Mouse (Mus musculus) spleen, postnatal 4 days (tissue): ENCODE measurements around the gene Kctd19.
A peak's percentile ranks its signal among the peaks of the same experiment; 100 is the strongest.

Experiments
- DNase-seq, 2 experiments: peaks; one replicate each; pipeline ENCODE4 v3.0.0; 2022; ENCODE audit warnings: low spot score in 2 of 2

The Kctd19 gene

DNA sequence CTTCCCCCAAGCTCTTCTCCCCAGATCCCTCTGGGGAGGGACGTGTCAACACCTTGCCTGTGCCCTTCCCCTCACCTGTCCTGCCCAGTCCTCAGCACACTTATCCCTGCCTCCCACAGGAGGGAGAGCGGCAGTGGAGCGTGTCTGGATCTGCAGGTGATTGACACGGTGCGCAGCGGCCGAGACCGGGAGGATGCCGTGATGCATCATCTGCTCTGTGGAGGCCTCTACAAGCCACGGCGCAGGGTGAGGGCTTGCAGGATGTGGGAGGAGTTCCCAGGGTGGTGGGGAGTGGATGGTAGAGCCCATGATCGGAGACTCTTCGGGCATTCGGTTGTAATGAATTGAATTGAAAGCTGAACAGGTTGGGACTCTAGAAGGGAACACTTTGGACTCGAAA is 54.1 kb downstream of the Kctd19 start:
- no peak for DNase-seq

DNA sequence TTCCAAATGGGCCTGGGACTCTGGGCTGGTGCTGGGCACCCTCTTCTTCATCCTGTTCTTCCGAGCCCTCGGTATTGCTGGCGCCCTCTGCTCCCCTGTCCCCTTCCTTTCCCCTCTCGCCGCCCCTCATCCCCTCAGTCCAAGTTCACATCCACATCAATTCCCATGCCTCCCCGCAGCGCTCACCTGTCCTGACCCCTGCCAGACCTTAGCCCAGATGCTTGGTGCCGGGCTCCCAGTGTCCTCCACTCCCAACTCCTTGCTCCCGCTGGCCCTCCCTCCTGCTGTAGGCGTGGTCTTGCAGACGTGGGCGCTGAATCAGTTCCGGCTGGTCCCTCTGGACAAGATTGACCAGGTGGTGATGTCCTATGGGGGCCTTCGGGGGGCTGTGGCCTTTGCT is 56.6 kb downstream of the Kctd19 start:
- DNase-seq, result no peak

DNA sequence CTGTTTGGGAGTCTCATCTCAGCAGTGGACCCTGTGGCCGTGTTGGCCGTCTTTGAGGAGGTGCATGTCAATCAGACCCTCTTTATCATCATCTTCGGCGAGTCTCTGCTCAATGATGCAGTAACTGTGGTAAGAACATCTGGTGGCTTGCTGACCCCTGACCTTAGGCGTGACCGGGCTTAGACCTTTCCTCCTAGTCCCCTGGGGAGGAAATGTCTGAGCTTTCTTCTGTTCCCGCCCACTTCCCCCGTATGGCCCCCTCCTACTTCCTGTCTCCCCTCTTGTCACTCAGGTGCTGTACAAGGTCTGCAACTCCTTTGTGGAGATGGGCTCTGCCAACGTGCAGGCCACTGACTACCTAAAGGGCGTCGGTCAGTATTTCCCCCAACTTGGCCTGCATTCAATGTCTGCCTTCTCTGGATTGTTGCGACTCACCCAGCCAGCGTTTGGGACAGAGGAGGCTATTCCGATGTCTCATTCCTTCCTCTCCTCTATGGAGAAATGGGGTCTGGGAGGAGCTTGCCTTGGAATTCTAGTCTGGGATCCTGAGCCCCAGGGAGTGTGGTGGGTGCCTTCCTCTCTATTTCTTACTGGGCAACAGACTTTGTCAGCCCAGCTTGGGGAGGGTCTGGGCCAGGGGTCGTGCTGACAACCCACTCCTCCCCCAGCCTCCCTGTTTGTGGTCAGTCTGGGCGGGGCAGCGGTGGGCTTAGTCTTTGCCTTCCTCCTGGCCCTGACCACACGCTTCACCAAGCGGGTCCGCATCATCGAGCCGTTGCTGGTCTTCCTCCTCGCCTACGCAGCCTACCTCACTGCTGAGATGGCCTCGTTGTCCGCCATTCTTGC is 57.9 kb downstream of the Kctd19 start:
- DNase-seq, result no peak

DNA sequence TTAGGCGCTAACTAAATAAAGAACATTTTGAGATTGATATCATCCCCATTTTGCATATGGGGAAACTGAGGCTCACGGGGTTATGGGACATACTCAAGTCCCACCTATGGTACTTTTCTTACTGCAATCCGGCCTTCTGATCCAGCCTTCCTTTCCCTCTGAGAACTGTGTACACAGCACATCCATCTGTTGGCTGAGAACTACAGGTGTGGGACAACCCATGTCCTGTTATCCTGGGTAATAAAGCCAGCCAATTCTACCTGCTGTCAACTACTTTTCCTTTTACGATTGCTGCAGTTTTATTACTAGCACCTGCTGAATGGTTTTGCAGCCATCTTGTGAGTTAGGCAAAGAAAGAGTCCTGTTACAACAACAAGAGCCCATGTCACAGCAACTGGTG is 58.8 kb downstream of the Kctd19 start:
- no peak for DNase-seq

DNA sequence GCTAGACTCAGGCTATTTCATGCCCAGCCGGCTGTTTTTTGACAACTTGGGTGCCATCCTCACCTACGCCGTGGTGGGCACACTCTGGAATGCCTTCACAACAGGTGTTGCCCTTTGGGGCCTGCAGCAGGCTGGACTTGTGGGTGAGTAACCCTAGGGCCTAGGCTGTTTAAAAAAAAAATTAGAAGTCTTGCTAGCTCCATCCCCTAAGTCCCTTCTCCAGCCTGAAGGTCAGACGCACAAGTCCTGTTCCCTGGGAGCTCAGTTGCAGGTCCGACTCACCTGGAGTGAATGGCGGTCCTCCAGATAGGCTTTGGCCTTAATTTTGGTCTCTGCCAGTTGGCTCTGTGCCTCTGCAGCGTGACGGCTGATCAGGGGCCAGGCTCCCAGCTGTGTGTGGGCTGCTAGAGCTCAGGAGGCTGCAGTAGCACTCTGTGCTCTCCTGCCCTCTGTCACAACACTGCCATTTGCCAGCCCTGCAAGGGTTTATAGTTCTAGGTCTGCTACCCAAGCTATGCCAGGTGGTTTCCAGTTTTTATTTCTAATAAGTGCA is 59.6 kb downstream of the Kctd19 start:
- no peak for DNase-seq

DNA sequence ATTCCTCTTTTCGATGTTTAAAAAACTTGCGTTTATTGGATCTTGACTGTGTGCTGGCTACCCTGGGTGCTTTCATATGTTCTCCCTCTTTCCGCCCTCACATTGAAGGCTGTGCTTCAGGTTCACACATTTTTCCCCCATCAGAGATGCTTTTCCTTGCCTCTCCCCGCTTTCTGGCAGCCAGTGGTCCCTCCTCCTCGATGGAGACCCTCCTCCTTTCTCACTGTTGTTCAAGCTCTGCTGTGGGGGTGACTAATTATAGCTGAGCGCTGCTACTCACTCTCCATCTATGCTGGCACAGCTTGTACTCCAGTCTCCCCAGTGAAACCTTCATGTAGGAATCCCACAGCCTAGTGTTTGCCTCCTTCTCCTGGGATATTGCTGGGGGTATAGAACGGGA is 63.1 kb downstream of the Kctd19 start:
- DNase-seq, result no peak

DNA sequence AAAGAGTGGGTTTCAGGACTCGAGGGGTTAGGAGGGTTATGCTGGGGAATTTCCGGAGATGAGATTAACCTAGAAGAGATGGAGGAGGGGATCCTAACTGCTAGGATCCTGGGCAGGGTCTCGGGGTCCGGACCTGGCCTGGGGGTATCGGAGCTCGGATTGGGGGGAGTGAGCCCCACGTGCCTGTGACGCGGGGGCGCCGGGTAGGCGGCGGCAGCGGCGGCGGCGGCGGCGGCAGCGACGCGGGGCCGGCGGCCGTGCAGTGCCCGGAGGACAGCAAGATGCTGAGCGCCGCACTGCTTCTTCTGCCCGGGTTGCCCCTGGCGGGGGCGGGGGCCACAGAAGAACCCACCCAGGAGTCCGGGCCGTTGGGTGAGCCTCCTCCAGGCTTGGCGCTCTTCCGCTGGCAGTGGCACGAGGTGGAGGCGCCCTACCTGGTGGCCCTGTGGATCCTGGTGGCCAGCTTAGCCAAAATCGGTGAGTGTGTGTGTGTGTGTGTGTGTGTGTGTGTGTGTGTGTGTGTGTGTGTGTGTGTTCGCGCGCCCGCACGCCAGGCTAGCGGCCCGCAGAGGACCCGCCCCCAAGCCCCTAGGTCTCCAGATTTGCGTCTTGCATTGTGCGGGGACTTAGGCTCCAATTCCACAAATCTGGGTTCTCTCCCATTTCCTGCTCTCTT is 64.1 kb downstream of the Kctd19 start:
- DNase-seq, result peak in 1 of 2 experiments; percentile 65

DNA sequence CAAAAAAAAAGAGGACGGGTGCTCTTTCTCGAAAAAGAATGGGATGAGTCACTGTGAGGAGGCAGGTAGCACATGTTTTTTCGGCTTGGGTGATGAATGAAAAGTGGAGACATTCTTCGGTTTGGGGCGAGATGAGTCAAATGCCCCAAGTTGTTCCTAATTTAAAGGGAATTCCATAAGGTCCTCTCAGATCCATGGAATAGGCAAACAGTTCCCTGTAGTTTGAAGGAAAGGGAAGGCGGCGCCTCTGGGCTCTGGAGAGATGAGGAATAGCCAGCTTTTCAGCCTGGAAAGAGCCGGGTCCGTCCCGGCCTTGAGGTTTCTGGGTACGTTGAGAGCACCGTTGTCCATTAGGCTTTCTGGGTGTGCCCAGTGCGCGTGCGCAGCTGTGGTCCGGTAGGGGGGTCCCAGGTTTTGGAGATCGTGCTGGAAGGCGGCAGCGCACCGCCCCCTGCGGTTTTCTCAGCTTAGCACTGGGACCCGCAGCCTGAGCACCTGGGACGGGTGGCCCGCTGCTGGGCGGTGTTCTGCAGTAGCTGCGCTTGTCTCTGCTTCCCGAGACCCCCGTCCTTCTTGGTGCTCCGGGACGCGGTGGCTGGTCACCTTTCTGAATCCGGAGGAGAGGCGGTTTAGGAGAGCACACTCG is 64.7 kb downstream of the Kctd19 start, which contains the start of gene Slc9a5:
Slc9a5 (plus strand) TSS at position 394 of the 646 bp plus-strand sequence.
- peak in 1 of 2 experiments; percentile 70 for DNase-seq

DNA sequence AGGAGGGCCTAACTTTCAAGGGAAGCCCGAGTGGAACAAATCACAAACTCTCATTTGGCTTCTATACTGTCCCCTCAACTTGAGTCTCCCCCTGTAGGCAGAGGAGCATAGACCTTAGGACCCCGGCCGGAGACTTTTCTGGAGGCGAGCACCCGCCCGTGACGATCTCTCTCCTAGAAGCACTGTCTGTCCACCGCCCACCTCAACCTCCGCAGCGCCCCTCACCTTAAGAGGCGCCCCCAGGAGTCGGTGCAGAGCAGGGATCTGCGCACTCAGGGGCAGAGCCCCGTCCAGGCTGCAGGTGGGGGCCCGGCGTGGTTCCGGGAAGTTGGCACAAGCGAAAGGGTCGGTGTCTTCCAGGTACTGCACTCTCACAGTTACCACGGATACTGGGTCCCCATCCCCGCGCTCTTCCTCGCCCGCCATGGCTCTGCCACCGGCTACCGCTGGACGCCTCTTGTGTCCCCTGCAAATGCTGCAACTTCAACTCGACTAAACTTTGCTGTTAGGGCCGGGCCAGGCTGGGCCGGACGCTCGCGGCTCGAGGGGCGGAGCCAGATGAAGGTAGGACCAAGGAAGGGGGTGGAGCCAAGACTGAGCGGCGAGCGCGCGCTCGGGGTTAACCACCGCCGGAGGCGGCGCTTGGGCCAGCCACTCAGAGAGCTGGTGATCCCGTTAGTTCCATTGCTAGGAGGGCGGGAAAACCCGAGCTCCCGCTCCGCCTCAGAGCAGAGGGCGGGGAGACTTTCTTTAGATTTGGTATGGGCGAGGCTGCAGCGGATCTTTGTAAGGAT is 65.7 kb downstream of the Kctd19 start, which contains the start of gene Fhod1:
Fhod1 (minus strand) TSS at position 526 of the 794 bp plus-strand sequence.
- DNase-seq, result peak; percentile 91 to 93

DNA sequence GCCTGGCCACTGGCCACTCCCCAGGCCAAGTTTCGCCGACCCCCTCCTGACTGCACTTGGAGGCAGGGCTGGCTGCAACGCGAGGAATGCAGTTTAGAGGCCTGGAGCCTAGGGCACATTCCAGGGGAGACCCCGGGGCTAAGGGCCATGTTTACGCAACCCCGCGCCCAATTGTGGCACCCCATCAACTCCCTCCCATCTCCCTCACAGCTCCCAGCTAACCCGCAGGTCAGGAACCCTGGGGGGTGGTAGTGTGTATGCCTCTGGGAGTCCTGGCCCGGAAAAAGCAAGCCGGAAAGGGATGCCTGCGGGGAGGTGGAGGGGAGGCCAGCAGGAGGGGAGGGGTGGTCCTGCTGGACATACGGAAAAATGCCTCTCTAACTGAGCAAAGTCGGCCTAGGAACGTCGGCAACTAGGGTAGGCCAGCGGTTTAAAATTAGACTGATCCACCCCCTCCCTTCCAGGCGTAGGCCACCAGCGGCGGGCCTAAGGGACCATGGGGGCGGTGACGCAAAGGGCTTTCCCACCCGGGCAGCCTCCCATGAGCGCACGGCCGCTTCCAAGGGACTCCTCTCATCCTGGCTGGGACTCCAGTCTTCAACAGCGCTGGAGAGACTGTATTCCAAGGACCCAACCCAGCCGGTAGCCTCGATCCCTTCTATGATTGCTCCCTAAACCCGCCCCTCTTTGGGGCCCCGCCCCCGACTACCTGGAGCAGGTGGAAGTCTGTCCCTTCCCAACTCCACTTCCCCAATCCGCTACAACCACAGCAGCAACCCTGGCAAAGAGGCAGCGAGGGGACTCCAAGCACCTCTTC is 66.5 kb downstream of the Kctd19 start:
- peak in 1 of 2 experiments; percentile 67 for DNase-seq

DNA sequence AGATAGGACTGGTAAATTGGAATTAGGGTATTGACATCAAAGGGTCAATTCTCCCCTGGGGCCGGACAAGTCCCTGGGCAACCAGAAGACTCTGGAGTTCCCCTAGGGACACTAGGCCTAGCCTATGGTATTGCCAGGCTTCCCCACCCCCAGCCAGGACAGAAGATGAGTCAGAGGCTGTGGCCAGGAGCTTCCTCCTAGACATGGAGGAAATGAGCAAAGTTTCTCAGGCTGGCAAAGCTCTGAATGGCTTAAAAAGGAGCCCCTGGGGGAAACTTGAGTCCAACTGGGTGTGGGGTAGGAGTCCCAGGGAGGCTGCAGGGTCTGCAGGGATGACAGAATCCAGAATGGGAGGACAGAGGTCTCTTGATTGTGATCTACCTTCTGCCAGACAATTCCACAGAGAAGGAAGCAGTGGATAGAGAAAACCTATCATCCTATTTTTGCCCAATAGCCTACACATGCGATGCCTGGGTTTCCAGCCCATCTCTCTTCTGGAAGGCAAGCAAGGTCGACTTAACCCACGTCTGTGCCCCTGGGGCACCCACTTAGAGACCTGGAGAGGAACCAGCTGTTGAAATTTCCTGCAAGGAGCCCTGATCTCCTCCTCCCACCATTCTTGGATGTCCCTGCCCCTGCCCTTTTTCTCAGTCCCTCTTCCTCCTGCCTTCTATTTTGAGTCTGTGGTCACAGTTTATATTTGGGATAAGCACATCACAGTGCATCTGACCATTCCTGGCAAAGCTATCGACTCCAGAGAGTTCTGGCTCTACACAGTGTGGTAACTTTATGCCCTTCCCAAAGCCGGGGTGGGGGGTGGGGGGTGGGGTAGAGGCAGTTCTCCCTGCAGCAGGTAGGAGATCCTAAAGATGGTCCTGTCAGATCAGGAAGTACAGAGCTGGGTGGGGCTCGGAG is 68.0 kb downstream of the Kctd19 start:
- peak in 1 of 2 experiments; percentile 63 for DNase-seq

DNA sequence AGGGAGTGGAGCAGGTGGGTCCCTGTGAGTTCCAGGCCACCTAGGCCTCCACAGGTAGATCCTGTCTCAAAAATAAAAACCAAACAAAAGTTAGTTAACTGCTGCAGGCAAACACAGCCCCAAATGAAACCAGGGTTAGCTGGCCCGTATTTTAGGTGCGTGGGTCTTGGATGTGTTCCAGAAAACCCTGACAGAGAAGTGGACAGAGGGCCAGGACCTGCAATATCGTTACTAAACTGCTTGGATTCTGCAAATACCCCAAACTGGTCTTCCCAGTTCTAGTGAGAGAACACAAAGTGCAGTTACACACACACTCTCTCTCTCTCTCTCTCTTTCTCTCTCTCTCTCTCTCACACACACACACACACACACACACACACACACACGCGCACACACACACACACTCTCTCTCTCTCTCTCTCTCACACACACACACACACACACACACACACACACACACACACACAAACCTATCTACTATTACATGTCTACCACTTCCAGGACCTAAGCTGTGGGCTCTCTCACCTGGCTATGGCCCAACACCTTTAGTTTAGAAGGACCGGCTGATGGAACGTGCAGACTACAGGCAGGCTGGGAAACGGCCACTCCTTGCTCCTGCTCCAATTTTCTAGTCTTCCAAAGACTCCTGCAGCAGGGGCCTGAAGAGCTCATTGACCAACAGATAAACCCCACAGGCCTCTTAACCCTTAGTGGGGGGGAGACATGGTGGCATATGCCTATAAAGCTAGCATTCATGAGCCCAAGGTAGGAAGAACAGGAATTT is 69.3 kb downstream of the Kctd19 start:
- no peak for DNase-seq

DNA sequence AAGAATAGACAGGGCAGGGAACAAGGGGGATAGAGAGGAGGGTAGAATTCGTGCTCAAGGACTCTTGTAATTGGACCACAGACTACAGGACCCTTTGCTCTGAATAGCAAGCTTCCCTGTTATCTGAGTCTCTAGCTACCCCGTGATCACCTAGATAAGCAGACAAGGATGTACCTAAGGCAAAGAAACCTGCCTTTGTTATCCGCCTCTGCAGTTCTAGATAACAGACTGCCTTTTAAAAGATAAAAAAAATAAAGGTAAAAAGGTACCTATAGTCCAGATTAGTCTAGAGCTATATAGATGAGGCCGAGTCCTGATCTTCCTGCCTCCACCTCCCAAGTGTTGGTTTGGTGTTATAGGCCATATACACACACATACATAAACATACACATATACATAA is 70.5 kb downstream of the Kctd19 start:
- no peak for DNase-seq

DNA sequence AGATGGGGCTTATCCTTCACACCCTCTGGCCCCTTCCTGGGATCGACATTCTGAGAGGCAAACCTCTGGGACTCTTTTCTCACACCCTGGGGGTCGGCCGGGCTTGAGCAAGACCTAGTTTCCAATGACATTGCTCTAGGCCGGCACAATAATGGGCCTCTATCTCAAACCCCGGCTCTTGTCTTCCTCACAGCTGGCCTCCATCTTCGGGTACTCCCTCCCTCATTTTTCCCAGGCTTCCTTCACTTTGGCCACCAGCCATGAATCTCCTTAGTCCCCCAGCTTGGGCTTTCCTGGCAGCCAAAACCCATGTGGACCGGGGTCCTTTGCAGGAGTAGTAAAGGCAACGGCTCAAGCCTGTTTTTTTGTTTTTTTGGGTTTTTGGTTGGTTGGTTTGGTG is 71.9 kb downstream of the Kctd19 start:
- no peak for DNase-seq

DNA sequence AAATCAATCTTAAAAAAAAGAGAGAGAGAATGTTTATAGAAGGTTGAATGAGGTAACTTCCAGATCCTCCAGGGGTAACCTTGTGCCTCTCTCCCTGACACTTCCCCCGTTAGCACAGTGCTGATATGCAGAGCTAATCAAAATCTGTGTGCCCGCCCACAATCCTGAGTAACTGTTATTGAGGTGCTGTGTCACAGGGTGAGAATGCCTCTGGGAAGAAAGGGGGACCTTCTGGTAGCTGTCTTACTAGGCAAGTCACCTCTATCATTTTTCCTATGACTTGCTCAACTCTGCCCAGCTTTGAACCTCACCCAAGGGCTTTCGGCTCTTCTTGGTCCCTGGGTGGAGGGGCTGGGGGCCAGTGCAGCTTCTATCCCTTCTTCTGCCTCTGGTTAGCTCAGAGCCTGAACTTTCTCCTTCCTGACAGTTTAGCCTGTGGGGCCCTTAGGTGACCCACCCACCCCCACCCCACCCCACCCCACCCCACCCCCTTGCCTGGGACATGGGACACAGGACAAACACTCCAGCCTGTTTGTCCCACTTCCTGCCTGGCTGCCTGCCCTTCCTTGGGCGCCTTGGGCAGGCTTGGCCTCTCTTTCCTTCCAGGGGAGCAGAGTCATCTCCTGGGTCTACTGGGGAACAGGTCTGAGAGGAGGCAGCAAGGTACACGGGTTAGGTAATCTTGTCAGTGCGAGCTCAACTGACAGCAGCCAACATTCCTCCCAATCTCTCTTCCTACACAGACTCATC is 73.2 kb downstream of the Kctd19 start:
- DNase-seq, result no peak

DNA sequence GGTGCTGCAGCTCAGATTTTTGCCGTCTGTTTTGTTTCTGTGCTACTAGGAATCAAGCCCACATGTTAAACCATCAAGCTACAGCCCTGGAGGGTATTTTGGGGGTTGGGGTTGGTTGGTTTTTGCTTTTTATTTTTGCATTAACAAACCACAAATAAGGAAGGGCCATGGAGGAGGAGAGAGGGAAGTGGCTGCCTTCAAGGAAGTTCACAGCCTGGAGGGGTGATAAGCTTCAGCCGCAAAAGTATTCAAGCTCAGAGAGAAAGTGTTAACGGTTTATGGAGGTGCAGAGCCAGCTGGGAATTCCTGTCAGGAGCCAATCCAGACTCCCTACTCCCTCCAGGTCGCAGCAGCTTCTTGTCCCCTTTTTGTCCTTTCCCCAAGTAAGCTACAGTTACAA is 74.3 kb downstream of the Kctd19 start:
- DNase-seq, result no peak

DNA sequence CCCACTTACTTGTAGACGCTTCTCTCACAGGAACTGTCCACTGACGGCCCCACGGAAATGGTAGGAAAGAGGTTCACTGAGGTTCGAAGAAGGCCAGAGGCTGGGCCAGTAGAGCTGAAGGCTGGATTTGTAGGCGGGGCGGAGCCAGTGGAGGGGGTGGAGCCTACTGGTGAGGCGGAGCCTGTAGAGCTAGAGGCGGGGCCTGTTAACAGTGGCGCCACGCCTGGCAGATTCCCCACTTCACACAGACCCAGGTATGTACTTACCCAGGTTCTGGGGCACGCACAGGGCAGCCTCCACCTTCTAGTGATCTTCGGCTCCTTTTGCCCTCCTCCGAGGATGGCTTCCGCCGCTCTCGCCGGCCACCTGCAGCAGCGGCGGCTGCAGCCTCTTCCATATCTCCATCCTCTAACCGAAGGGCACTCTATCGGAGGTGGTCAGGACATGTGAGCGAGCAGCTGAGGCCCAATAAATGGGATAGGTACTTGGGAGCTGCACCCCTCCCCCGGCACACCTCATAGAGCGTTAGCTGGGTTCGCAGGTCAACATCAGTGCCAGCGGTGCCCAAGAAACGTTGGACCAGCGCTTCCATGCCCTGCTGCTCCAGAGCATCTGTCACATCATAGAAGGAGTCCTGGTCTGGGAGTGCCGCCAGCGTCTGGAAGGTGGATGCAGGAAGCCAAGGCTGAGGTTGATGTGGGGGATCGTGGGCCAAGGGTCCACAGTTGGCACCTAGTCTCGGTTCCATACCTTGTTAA is 76.8 kb downstream of the Kctd19 start:
- no peak for DNase-seq
